Mouse (Mus musculus) R1 (cell line): ENCODE data around the gene Slc47a2.

Experiments
- DNase-seq: peaks from one replicate; pipeline ENCODE4 v3.0.0-alpha.2; 2018; ENCODE audit warnings: low read depth, low spot score

Slc47a2 gene

DNA sequence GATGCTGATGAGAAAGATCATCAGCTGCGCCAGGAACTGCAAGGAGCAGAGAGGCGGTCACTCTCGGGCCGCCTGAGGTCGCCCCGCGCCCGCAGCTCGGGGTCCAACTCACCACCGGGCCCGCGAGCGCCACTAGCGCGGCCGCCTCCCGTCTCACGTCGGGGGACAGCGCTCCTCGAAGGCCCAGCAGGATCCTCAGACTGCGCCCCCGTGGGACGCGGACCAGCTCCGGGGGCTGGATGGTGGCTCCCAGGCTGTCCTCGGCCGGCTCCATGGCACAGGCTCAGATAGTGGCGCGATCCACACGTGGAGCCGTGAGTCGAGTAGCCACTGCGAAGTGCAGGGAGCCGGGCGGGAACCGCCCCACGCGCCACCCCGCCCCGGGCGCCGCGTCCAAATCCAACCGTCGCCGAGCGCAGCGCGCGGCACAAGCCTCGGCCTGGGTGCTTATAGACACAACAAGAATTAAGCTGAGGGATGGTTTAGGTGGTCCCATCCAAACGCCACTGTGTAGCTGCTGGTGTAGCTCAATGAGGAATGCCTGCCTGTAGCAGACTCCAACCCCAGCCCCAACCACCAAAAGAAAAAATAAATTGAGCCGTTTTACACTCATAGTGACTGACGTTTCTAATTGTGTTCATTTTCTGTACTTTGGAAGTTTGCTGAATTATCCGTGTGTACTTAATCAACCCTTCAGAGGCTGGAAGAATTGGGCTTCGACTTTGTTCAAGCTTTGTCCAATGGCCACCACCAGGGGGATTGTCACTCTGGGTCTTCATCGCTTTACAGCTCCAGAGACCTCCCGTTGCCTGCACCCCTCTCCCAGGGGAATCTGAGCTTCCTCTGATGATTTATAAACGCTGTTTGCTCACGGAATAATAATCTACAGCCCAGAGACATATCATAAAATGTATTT lies at the start of gene Slc47a2:
TSS of gene Slc47a2 (minus strand) at position 356 of the 916 bp plus-strand sequence.
- DNase-seq: peak; percentile 72

DNA sequence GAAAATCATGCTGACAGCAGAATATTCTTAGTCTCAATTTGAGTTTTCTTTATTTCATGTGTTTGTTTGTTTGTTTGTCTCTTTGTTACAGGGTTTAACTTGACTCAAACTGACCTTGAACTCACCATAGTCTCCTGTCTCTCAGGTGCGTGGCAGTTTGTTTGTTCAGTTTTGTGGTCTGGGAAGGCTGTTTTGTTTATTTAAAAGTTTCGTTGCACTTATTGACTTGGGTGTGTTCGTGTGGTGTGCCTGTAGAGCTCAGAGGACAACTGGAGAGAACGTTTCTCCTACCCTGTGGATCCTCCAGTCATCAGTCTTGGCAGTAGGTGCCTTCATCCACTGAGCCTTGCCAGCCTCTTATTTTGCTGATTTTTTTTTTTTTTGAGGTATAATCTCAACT lies 46.3 kb upstream of the Slc47a2 start:
- no peak for DNase-seq

GRCm38 (mm10) chr11:61388012-61388411 lies 45.4 kb upstream of the Slc47a2 start:
- peak; percentile 71 for DNase-seq

GRCm38 (mm10) chr11:61387233-61387632 lies 44.6 kb upstream of the Slc47a2 start:
- DNase-seq: peak; percentile 15

- DNase-seq: no peak
These were observed 43.1 kb upstream of the Slc47a2 start for GRCm38 (mm10) chr11:61385725-61386124.

GRCm38 (mm10) chr11:61381272-61381671 lies 38.6 kb upstream of the Slc47a2 start:
- no peak for DNase-seq

- no peak for DNase-seq
These were observed 36.0 kb upstream of the Slc47a2 start for GRCm38 (mm10) chr11:61378651-61379050.

- peak; percentile 65 for DNase-seq
These were observed 35.4 kb upstream of the Slc47a2 start, which contains the start of gene Slc47a1 for GRCm38 (mm10) chr11:61377881-61378613. TSS of gene Slc47a1 (minus strand) at chr11:61378345.

GRCm38 (mm10) chr11:61368668-61369067 lies 26.0 kb upstream of the Slc47a2 start:
- DNase-seq: no peak

DNA sequence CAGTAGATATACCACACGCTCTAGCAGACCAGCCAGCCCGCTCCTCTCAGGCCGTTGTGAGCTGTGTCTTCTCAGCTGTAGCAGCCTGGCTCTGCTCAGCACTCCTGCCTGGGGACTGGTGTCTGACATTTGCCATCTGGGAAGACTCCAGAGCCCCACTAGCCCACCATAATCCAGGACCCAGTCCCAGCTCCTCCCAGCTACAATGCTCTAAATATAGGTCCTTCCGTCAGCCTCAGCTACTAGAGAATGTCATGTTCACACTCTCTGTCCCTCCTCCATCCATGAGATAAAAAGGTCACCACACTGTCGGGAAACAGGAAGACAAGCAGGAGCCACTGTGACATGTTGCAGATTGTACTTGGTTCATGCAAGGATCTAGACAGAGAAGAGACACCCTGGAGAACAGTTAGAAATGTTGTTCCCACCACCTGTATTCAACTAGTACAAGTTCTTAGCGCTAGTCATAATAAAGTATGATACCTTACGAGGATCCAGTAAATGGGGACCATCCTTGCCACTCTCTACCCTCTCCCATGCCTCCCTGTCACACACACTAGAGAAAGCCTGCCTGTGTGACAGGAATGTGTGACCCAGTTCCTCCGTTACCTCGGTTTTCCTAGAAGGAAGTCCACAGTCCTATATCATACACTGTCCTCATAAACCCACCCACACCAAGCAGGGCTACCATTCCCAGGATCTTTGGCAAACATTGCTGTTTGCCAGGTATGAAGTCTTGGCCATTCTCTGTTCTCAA lies 24.0 kb upstream of the Slc47a2 start:
- DNase-seq: no peak

GRCm38 (mm10) chr11:61365938-61366337 lies 23.3 kb upstream of the Slc47a2 start:
- no peak for DNase-seq

DNA sequence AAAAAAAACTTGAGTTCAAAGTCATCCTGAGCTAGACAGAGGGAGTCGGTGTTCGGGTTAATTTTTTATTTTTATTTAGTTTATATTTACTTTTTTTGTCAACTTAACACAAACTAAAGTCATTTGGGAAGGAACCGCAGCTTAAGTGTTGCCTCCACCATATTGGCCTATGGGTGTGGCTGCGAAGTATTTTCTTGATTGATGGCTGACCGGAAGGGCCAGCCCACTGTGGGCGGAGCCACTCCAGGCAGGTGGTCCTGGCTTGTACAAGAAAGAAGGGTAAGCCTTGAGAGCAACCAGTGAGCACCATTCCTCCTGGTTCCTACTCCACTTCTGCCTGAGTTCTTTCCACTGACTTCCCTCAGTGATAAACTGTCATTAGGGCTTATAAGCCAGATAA lies 21.4 kb upstream of the Slc47a2 start:
- peak; percentile 64 for DNase-seq

GRCm38 (mm10) chr11:61361515-61362190 lies 19.0 kb upstream of the Slc47a2 start:
- peak; percentile 94 for DNase-seq

DNA sequence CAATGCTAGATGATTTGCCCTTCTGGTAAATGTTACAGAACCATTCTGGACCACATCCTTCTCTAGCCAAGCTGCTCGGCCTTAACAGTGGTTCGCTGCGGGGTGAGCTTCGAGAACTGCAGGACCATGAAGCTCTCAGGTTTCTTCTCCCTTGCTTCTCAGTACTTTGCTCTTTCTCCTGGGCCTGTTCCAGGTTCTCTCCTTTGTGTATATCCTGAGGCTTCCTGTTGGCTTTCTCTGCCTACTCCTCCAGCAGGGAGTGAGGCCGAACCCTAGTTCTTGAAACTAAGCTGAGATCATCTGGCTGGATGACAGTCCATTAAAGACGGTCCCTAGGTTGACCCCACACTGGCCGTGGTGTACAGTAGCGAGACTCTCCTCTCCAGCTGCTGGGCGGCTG lies 13.9 kb upstream of the Slc47a2 start:
- DNase-seq: no peak

GRCm38 (mm10) chr11:61356111-61356510 lies 13.5 kb upstream of the Slc47a2 start:
- DNase-seq: no peak

GRCm38 (mm10) chr11:61355351-61355750 lies 12.7 kb upstream of the Slc47a2 start:
- DNase-seq: no peak

- no peak for DNase-seq
These were observed 11.7 kb upstream of the Slc47a2 start for GRCm38 (mm10) chr11:61354346-61354745.

DNA sequence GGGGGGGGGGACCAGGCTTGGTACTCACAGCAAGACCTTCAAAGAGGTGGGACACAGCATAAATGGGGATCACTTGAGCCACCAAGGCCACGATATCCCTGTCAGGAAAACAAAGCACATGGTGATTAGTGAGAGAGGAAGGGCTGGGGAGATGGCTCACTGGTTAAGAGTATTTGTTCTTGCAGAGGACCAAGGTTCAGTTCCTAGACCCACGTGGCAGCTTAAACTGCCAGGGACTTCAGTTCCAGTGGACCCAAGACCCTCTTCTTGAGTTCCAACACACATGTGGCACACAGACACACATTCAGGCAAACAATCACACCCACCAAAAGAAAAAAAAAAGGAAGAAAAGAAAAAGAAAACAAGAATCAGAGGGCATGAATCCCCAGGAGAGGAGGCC lies 10.4 kb upstream of the Slc47a2 start:
- no peak for DNase-seq

DNA sequence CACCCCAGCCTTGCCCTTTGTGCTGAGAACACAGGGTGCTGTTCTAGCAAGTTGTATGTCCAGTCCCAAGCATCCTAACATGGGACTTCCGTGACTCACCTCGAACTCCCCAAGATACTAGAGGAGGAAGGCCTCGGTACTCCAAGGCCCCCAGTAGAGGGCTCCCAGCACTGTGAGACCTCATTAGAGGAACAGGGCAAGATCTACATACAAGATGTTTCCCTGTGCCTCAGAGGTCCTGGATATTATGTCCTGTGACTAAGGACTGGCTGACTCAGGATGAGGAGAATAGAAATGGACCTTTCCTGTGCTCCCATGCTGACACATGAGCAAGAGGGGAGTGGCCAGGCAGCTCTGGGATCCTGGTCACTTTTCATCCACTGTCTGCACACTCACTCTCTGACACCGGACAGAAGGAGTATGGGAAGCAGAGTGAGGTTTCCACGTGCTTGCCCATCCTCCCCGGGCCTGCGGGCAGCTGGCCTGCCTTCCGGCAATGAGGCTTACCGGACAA lies 9.5 kb upstream of the Slc47a2 start:
- peak; percentile 56 for DNase-seq

- DNase-seq: peak; percentile 89
These were observed 6.7 kb upstream of the Slc47a2 start for GRCm38 (mm10) chr11:61349337-61349736.

GRCm38 (mm10) chr11:61346133-61346532 lies 3.5 kb upstream of the Slc47a2 start:
- peak; percentile 25 for DNase-seq
